Mouse (Mus musculus) monocyte, adult 5-6 weeks (primary cell): ENCODE results near the gene Polr3c. TPM values are rescaled to one million over a fixed set of nuclear protein-coding genes. Genes with fewer than 3 reads are reported as not detected.
"Not testable (repeated sequence)": the region's sequence is repeated elsewhere in the genome, so short reads cannot be mapped to it uniquely, and the experiment has no call there.

Experiments used
- ATAC-seq: fragments of 153-309, 156-312 bp; replicated peaks from 2 replicates; pipeline ENCODE4 v1.8.0; 2017; ENCODE audit warnings: mild to moderate bottlenecking; ENCODE audit not compliant: low TSS enrichment, insufficient number of reproducible peaks, severe bottlenecking, poor library complexity, low FRiP score
- total RNA-seq: library from RNA; stranded (forward); fragments of 200-1000, 200-491, 200-594 nt; gene quantifications from 3 replicates; pipeline ENCODE4 v1.2.3, GENCODE M21; 2017

Gene Polr3c
- total RNA-seq, 1 experiment from 2014 or later = 39.3 TPM

DNA sequence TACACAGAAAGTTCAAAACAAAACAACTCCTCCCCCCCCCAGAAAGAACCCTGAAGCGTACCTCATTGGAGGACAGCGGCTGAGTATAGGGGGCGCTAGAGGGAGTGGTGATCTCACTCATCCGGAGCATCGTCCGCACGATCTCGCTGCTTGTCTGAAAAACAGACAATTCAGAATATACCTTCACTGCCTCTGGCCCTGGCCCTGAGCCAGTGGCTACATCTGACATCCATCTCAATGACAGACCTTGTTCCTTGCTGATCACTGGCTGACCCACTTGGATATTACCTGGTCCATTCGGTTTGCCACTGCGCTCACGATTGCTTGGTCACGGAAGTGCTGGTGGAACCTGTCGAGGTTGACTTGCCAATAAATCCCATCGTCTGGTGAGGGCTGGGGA, 8.3 kb downstream of the Polr3c start:
- ATAC-seq = no peak

DNA sequence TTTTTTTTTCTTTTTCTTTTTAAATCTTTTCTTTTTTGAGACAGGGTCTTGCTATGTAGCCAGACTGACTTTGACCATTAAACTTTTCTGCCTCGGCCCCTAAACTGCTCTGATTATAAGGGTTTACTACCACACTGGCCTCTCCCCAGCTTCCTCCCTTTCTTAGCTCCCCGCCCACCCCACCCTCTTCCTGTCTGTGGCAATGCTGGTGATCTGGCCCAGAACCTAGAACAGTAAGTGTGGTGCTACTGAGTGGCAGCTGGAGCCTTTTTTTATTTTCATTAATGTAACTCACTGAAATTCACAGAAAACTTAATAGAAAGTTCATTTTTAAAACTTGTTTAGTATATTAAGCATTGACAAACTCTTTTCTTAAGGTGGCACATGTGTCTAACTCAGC, 11.6 kb downstream of the Polr3c start:
- ATAC-seq = peak; percentile 65

DNA sequence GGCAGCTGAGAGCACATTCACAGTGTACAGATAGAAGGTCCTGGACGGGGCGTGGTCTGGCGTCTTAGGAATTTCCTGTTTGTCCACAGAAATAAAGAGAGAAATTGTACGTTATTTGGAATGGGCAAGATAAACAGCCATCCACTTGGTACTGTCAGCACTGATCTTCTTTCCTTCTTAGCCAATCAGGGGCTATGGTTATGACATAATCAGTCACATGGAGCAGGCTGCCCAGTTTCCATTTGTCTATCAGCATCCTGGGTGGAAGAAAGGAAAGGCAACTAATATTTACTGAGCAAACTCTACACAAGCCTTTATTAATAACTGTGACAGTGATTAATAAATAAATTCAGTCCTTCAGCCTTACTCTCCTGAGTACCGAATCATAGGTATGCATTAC, 13.1 kb downstream of the Polr3c start:
- ATAC-seq = no peak

DNA sequence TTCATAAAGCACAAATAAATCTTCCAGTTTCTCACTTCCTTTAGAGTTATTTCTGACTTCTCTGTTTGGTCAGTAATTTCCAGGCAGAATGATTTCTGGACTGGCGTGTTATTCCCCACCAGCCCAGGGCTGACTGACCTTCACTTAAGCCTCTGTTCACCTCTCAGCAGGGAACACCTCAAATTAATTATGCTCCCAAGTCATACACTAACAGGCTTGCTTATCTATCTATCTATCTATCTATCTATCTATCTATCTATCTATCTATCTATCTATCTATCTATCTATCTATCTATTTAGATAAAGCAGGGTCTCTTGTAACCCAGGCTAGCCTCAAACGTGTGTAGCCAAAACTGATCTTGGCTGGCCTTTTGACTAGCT, 18.8 kb downstream of the Polr3c start:
- no peak for ATAC-seq

DNA sequence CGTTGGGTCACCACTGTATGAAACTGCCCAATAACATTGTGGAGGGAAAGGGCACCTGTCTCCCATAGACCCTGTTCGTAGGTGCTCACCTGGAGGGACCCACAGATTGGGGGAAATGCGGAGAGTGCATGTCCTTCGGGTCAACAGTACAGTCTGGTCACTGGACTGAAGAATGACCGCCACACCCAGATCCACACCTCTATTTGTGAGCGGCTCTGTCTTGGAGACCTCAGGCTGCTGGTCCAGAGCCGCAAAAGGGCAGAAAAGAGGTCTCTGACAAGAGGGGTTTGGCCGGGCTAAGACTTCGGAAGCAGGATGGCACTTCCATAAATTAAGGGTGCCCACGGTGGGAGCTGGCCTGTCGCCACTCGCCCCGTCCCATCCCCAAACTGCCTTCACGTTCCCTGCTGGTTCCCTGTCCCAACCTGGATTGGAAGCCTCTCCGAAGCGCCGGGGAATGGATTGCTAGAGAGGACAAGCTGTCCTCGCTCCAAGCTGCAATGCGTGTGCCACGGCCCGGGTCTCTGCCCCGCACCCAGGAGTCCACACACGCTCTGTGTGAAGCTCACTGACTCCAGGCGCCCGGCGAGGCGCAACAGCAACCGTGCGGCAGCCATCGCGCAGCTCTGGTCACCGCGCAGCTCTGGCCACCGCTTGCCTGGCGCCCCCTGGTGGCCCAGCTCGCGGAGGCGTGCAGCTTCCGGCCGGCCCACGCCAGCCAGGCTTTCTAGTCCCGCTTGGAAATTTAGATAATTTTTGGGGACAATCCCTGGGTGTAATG, 19.3 kb downstream of the Polr3c start, which contains the start of gene Nudt17:
Nudt17 (minus strand) TSS at position 660 of the 781 bp plus-strand sequence.
- peak; percentile 49; the same call in 1 of the 2 replicates for ATAC-seq

DNA sequence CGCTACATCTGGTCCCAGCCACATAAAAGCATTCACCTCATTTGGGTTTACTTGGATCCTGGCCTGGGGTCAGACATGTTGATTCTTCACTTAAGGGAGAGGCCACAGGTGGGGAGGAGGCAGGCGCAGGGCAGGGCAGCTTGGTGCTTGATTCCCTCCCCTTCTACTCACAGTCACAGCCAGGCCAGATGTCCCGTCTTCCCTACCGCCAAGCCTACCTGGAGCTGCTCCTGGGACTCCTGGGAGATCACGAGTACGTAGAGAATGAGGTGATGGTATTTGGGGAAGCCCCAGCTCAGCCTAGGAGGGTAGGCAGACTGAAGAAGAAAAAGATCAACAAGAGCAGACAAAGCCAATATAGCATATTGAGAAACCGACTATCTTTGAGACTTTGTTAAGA, 20.4 kb downstream of the Polr3c start:
- no peak for ATAC-seq

DNA sequence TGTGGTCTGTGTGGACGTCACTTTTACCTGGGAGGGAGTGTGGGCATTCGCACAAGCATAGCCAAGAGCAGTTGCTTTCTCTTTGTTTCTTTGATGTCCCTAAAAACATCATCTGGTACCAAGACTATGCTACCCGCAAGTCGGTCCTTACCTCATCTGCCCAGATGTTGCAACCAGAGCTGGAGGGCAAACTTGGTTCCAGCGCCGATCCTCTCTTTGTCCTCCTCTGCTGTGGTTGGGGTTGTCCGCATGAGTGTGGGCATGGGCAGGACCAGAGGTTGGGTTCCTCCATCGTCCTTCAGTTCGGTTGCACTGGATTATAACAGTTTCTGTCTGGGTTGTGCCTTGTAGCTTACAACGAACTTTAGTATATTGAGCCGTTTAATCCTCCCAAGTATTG, 21.2 kb downstream of the Polr3c start:
- ATAC-seq = no peak

DNA sequence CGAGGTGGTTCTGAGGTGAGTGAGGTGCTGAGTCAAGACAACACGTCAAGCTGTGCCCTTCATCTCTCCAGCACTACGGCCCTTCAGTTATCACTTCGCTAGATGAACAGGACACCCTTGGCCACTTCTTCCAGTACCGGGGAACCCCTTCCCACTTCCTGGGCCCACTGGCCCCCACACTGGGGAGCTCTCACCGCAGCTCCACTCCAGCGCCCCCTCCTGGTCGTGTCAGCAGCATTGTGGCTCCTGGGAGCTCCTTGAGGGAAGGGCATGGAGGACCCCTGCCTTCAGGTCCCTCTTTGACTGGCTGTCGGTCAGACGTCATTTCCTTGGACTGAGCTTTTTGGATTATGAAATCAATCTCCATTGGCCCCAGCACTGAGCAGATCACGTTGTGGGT, 22.6 kb downstream of the Polr3c start:
- no peak for ATAC-seq

DNA sequence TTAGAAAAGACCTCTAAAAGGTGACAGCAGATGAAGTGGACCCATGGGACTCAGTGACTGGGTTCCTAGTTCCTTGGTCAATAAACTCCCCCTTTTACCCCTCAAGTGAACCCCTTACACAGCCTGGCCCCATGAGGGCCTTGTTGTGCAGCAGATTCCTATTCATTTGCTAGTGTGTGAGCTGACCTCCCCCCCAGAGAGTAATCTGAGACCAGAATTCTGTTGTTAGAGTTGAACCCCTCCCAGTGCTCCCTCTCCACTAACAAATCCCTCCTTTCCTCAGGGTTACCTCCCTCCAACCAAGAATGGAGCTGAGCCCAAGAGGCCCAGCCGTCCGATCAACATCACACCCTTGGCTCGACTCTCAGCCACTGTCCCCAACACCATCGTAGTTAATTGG, 26.4 kb downstream of the Polr3c start:
- no peak for ATAC-seq

DNA sequence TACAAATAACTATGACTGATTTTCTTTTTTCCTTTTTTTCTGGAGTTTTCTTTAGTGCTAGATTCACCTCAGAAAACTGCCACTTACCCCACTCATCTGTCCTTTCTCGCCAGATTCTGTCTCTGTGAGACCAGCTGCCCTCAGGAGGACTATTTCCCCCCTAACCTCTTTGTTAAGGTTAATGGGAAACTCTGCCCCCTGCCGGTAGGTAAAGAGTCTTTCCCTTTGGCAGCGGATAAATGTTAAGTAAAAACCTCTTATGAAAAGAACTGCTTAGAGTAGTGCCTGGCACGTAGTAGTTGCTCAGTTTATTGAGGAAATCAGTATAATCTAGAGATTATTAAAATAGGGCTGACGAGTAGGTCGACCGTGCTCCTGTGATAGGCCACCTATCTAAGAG, 27.1 kb downstream of the Polr3c start:
- no peak for ATAC-seq

DNA sequence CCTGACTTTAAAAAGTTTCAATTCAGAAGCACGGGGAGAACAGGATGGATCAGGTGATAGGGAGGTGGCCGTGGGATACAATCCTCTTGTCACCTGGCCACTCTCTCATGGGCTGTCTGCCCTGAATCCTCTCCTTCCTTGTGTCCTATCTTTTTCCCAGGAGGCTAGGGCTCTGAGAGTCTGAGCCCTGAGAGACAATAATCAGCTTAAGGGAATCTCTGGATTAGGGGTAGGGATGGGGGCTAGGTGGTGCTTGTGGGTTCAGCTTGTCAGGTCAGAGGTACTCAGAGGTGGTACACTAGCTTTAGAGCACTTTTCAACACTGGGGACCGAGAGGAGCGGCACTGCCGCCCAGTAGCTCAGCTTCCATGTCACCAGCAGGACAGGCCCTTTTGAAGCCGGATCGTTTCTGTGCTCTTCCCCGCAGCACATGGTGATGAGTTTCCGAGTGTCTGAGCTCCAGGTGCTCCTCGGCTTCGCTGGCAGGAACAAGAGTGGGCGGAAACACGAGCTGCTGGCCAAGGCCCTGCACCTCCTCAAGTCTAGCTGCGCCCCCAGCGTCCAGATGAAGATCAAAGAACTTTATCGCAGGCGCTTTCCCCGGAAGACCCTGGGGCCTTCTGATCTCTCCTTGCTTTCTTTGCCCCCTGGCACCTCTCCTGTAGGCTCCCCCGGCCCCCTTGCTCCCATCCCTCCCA, 28.3 kb downstream of the Polr3c start:
- no peak for ATAC-seq

DNA sequence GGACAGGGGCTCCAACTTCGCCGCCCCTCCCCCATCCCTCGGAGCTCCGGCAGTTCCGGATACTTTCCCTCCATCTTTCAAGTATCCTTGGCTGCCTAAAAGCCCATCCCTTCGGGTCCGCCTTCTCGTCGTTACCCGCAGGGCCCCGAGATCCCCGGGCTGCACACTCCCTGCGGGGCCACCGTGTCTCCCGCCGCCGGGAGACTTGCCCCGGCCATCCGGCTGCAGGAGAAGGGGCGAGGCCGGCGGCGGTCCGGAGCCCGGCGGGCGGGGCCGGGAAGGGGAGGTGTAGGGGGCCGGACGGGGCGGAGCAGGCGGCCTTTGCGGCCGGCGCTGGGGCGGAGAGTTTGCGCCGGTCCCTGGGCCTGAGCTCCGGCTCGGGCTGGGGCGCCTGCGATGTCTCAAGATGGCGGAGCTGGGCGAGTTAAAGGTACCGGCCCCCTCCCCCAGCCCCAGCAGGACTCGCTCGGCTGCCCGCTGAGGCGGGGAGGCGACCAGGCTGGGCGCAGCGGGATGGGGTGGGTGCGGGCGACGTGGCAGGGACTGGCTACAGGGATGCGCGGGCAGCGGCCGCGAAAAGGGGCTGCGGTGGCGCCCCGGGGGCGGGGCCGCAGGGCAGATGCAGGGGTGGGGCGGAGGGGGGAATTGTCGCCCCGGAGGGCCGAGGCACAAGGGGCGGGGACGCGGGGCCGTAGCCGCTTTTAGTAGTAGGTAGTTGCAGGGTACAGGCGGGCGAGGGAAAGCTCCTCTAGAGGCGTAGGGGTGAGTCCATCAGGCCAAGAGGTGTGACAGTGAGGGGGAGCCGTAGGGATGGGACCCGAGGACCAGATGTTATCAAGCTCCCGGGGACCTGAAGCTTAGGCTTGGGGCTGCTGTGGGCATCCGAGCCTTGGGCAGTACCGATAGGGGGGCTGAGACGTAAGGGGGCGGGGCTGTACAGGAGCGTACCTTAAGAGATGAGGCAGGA, 30.4 kb downstream of the Polr3c start:
- ATAC-seq = peak; percentile 71

DNA sequence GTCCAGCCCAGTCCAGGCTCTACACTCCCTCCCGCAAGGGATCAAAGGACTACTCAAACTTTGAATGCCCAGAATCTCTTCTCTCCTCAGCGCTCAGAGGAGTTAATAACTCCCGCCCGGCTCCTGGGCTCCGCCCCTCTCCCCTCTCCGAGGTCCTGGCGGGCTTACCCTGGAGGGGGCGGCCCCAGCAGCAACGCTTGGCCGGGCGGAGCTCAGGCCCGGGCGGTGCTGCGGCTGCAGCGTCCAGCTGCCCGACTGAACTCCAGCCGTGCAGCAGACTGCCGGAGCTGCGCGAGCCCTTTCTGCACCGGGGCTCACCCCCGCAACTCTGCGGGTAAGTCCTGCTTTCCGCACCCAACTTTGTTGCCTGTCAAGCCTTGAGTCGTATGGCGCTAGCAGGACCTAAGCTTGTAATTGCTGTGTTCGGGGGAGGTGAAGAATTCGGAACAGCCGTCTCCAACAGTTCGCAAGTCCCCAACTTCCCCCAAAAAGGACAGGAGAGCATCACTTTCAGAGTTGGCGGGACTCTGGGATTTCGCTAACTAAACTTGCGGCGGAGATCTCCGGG, 31.1 kb downstream of the Polr3c start, which contains the start of gene Pias3:
Pias3 (plus strand) TSS at position 187 of the 568 bp plus-strand sequence.
- ATAC-seq = peak; percentile 51

DNA sequence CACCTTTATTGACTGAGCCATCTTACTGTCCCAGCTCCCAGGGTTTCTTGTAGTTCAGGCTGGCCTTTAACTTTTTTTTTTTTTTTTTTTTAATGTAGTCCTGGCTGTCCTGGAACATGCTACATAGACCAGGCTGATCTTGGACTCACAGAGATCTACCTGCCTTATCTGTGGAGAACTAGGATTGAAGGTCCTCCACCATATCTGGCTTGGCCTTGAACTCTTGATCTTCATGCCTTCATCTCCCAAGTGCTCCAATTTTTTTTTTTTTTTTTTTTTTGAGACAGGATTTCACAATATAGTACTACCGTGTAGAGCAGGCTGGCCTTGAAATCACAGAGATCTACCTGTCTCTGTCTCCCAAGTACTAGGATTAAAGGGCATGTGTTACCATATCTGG, 33.8 kb downstream of the Polr3c start:
- ATAC-seq = no peak

DNA sequence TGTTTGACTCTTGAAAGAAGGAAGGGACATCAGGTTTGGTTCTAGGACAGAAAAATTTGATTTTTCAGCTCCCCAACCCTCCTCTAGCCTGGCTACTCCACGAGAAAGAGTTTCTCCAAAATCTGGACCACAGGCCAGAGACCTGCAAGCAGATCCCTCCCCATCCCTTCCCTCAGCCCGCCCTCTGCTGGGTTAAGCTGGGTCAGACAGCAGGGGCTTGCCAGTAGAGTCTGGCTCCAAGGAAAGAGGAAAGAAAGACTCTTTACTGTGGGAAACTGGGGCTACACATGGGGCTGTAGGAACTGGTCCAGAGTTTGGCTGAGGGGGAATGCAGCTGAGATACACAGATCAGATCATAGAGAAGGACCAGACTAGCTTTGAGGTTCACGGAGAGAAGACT, 34.9 kb downstream of the Polr3c start:
- ATAC-seq = no peak

DNA sequence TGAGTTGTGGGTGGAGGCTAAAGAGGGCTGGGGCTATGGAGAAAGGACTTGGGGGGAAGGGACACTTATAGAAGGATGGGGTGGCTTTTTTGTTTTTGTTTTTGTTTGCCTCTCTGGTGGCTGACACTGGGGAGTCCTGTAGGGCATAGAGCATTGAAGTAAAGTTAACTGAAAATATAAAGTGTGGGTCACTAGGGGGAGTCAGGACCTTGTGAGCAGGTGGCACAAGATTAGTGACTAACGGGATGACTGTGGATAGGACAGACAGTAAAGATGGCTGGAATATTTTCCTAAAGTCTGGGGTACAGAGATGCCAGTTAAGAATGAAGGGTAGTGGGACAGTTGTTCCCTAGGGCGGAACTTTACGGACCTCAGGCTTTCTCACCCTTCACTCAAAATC, 37.1 kb downstream of the Polr3c start:
- 0 out of 2 replicates have a peak, but pooled peaks have one; percentile 36 for ATAC-seq

DNA sequence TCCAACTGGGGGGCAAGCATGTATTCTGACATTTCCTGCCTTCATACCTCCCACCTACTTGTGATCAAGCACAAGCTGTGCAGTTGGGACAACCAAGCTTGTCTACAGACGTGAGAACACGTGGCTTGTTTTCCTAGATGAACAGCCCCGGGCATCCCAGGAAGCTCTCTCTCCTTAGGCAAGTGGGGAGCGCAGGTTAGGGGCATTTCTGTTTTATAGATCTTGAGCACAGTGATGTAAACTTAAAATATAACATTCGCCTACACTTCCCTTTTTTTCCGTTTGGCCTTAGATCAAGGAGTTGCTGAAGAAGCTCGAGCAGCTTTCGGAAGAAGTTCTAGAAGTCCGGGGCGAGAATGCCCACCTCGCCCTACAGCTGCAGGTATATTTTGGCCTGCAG, 38.6 kb downstream of the Polr3c start:
- ATAC-seq = no peak

DNA sequence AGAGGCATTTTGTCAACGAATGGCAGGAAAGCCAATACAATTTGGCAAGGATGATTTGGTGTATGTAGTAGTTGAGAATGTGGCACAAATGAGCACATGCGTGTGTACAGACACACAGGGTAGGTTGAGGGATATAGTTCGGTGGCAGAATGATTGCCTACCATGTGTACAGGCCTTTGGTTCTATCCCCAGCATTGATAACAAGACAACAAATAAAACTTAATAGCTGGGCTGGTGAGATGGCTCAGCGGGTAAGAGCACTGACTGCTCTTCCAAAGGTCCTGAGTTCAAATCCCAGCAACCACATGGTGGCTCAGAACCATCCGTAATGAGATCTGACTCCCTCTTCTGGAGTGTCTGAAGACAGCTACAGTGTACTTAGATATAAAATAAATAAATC, 41.4 kb downstream of the Polr3c start:
- not testable (repeated sequence) for ATAC-seq

DNA sequence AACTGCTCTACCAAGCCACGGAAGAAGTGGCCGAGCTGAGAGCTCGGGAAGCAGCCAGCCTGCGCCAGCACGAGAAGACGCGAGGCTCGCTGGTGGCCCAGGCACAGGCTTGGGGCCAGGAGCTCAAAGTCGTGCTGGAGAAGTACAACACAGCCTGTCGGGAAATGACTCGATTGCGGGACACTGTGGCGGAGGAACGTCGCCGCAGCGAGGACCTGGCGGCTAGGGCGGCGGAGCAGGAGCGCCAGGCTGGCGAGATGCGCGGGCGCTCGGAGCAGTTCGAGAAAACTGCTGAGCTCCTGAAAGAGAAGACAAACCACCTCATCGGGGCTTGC, 42.6 kb downstream of the Polr3c start:
- no peak for ATAC-seq
